Mouse (Mus musculus) forebrain, embryonic 12.5 days (tissue): Measurements from ENCODE around the gene Slc5a5. TPM values are rescaled to one million over a fixed set of nuclear protein-coding genes. Genes with fewer than 3 reads are reported as not detected.

ENCODE experiments used
- ATAC-seq: fragments of 200-750 bp; cut with Nextera tagmentation; 2 replicates; pipeline ENCODE4 v1.8.0; 2017; ENCODE audit warnings: moderate TSS enrichment; ENCODE audit not compliant: low FRiP score
- H3K27ac ChIP-seq: fragments of 300-500 bp; sonication (generic); 2 replicates; pipeline ENCODE4 v1.5.1; 2016; ENCODE audit warnings: mild to moderate bottlenecking
- H3K27me3 ChIP-seq: fragments of 300-500 bp; sonication (generic); 2 replicates; pipeline ENCODE4 v1.6.1; 2016; ENCODE audit warnings: mild to moderate bottlenecking
- H3K36me3 ChIP-seq: fragments of 300-500 bp; sonication (generic); replicated peaks from 2 replicates; pipeline ENCODE4 v1.6.1; 2016; ENCODE audit warnings: mild to moderate bottlenecking
- H3K4me1 ChIP-seq: fragments of 300-500 bp; sonication (generic); 2 replicates; pipeline ENCODE4 v1.6.1; 2016
- H3K4me2 ChIP-seq: fragments of 300-500 bp; sonication (generic); 2 replicates; pipeline ENCODE4 v1.6.1; 2016; ENCODE audit warnings: mild to moderate bottlenecking, moderate library complexity
- H3K4me3 ChIP-seq: fragments of 300-500 bp; sonication (generic); replicated peaks from 2 replicates; pipeline ENCODE4 v1.5.1; 2016; ENCODE audit warnings: mild to moderate bottlenecking
- H3K9ac ChIP-seq: fragments of 300-500 bp; sonication (generic); 2 replicates; pipeline ENCODE4 v1.6.1; 2016; ENCODE audit warnings: mild to moderate bottlenecking
- H3K9me3 ChIP-seq: fragments of 300-500 bp; sonication (generic); 2 replicates; pipeline ENCODE4 v1.6.1; 2016
- WGBS: fragments of 180-500 bp; shearing (Covaris S2); methylation state at CpG from one replicate; pipeline ENCODE4 v1.1.7; 2016; 5-methylcytosine and 5-hydroxymethylcytosine counted together
- polyA plus RNA-seq: library from polyadenylated mRNA; unstranded; fragments of >200 nt; fragmentation: Nextera tagmentation; extraction: Ambion mirVana; gene quantifications from 2 replicates; pipeline ENCODE4 v1.2.1, GENCODE M21; 2016

The Slc5a5 gene
- 0.49 and 0.67 TPM in 2 replicates for polyA plus RNA-seq

DNA sequence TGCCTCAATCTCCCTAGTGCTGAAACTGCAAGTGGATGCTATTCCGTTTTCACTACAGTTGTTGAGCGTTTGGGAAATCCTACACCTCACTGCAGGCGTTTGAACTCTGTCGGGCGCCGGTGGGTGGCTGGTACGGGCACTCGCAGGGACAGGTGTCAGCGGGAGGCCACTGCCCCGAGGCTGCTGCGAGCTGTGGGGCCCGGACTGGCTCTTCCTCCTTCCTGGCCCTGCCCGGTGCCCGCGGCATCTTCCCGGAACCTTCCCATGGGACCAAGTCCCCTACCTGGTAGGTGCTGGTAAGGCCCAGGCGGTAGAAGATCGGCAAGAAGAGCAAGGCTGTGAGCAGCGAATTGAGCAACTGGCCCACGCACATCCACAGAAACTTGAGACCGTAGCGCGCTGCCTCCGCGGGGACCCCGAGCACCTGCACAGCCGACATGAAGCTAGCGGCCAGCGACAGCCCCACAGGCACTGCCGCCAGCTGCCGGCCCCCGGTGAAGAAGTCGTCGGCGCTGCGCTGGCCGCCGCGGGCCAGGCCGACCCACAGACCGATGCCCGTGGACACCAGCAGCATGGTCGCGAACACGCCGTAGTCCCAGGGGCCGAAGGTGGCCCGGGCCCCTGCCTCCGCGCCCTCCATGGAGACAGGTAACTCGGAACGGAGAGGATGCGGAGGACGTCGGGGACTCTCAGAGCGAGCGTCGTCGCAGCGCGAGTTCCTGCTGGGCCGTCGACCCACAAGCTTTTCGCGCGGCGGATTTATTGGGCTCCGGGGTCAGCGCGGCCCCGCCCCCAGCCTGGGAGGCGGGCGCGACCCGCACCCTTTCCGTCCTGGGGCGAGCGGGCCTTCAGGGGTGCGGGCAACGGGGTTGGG, at the start of gene Slc5a5:
TSS of gene Slc5a5 (minus strand) at position 736 of the 874 bp plus-strand sequence.
- peaks cover 32% of the 10 kb centered on the region for H3K36me3 ChIP-seq
- peak within 1 kb of the TSS; percentile 31 for H3K4me3 ChIP-seq
- H3K4me2 ChIP-seq = peak within 1 kb of the TSS; percentile 43
- peaks cover 62% of the 10 kb centered on the region for H3K27me3 ChIP-seq
- H3K9me3 ChIP-seq = no peaks in the 10 kb centered on the region
- peaks cover 28% of the 10 kb centered on the region for H3K4me1 ChIP-seq
- H3K27ac ChIP-seq = no peak within 1 kb of the TSS
- peak within 1 kb of the TSS; percentile 42 for H3K9ac ChIP-seq
- ATAC-seq = no peak
- WGBS = 3% methylated on average over 80 of the region's 80 CpGs

DNA sequence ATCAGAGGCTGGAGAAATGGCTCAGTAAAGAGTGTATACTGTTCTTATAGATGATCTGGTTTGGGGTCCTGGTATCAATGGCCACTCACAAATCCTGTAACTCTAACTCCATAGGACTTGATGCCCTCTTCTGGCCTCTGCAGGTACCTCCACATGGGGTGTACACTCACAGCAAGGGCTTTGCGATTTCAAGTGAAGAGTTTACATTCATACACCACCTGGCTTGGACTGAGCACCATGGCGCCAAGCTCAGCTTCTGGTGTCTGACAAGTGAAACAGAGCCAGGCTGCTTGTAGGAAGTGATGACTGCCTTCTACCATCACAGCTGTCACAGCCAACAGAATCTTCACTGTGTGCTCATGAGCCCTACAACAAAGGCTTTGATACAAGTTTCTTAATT, 48.9 kb upstream of the Slc5a5 start:
- Histone ChIP-seq H3K4me2 (no peak overlapping the region), H3K4me1 (no peaks in the 10 kb centered on the region), H3K4me3 (no peak overlapping the region), H3K9me3 (no peaks in the 10 kb centered on the region), H3K36me3 (no peaks in the 10 kb centered on the region), H3K9ac (no peak overlapping the region), H3K27me3 (no peaks in the 10 kb centered on the region), H3K27ac (no peak overlapping the region)
- no peak for ATAC-seq
- WGBS = 80% methylated on average over 2 of the region's 2 CpGs

DNA sequence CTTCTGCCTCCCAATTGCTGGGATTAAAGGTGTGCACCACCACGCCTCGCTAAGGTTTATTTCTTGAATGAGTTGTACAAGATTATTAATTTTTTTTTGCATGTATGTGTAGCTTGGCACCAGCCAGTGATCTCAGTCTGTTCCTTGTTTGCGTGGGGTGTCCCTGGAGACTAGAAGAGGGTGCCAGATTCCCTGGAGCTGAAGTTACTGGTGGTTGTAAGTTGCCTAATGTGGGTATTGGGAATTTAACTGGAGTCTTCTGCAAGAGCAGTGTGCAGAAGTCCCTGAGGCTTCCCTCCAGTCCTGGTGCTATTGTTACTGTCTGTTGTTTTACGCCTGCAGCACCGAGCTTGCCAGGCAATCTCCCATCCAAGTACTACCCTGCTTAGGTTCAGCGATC, 44.6 kb upstream of the Slc5a5 start:
- ATAC-seq = no peak
- 84% methylated on average over 6 of the region's 6 CpGs for WGBS

DNA sequence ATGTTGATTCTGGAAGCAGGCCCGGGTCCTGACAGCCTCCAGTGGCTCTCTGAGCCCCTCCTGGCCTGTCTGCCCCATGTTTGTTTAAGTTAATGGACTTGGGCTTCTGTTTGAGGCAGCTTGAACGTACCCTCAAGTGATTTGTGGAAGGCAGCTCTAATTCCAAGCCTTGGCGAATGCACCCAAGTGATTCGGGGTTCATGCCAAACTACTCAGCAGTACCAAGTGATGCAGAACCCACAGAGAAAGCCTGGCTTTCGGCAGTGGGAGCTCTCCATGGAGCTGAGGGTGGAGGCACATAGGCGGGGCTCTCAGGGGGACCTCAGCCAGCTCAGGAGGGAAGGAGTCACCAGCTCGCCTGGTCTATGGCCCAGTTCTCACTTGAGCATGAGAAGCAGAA, 42.2 kb upstream of the Slc5a5 start:
- Histone ChIP-seq H3K4me1 (no peaks in the 10 kb centered on the region), H3K4me2 (no peak overlapping the region), H3K27me3 (no peaks in the 10 kb centered on the region), H3K9ac (no peak overlapping the region), H3K27ac (no peak overlapping the region), H3K4me3 (no peak overlapping the region), H3K36me3 (peaks cover 8% of the 10 kb centered on the region; the same call in 1 of the 2 replicates), H3K9me3 (no peaks in the 10 kb centered on the region)
- ATAC-seq = no peak
- WGBS = 75% methylated on average over 7 of the region's 7 CpGs

More for the DNA sequence above, 44.6 kb upstream of the Slc5a5 start:
- H3K4me2 ChIP-seq = no peak overlapping the region
- no peaks in the 10 kb centered on the region for H3K9me3 ChIP-seq
- H3K36me3 ChIP-seq = 0 out of 2 replicates have a peak, but pooled peaks cover 4% of the 10 kb centered on the region
- H3K27me3 ChIP-seq = no peaks in the 10 kb centered on the region
- H3K4me3 ChIP-seq = no peak overlapping the region
- H3K9ac ChIP-seq = no peak overlapping the region
- no peak overlapping the region for H3K27ac ChIP-seq
- H3K4me1 ChIP-seq = no peaks in the 10 kb centered on the region

DNA sequence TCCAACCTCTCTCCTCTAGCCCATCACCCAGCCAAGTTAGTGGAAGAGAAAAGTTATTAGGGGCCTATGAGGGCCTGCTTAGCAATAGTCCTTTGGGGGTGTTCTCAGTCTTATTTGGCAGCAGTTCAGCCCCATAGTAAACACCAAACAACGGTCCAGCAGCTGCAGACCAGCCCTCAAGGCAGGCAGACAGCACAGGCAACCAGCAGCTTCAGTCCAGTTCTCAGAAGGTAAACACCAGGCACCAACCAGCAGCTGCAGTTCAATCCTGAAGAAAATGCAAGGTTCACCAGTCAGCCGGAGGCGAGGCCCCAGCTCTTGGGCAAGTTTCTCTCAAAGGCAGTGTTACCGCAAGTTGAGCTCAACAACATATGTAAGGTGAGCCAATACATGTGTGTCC, 40.5 kb upstream of the Slc5a5 start:
- no peaks in the 10 kb centered on the region for H3K27me3 ChIP-seq
- no peaks in the 10 kb centered on the region for H3K4me1 ChIP-seq
- ATAC-seq = no peak
- no peaks in the 10 kb centered on the region for H3K9me3 ChIP-seq
- H3K9ac ChIP-seq = no peak overlapping the region
- 92% methylated on average over 4 of the region's 4 CpGs for WGBS
- peaks cover 8% of the 10 kb centered on the region; the same call in 1 of the 2 replicates for H3K36me3 ChIP-seq
- no peak overlapping the region for H3K4me3 ChIP-seq
- H3K27ac ChIP-seq = no peak overlapping the region
- H3K4me2 ChIP-seq = no peak overlapping the region

DNA sequence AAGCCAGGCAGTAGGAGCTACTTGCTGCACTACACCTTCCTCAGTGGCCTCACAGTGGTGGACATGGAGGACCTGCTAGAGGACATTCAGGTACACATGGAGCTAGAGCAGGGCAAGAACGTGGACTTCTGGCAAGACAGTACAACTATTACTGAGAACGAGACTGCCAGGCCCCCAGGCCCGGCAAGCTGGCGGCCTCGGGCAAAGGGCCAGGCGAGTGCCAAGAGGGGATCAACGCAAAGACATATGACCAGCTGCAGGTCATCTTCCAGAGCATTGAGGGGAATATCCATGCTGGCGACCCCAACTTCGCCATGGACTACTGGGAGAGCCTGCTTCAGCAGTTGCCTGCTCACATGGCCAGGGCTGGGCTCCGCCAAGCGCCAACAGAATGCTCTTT, 39.2 kb upstream of the Slc5a5 start:
- no peak for ATAC-seq
- Histone ChIP-seq H3K9ac (no peak overlapping the region), H3K9me3 (no peaks in the 10 kb centered on the region), H3K27ac (no peak overlapping the region), H3K4me1 (no peaks in the 10 kb centered on the region), H3K4me3 (no peak overlapping the region), H3K27me3 (no peaks in the 10 kb centered on the region), H3K36me3 (peaks cover 8% of the 10 kb centered on the region; the same call in 1 of the 2 replicates), H3K4me2 (no peak overlapping the region)
- 95% methylated on average over 11 of the region's 11 CpGs for WGBS

DNA sequence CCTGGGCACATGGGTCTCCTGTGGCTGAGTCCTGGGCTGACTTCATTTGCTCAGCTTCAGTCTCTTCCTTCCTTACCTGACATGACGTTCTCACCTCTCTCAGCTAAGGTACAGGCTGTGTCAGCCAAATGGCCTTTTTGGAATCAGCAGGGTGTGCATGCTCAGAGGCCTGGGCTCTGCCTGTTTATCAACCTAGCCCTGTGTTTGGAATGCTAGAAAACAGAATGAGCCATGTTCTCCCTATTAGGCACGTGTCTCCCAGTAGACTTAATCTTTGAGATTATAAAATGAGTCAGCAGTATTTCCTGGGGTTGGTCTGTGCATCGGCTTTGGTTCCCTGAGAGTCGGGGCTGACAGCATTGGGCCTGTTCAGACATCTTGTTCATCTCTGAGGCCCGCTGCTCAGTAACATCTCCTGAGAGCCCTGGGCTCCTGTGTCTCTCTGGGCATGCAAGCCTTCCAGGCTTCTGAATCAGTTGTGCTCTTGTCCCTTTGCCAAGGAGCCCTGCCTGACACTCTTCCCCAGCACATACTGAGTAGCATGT, 36.3 kb upstream of the Slc5a5 start:
- no peaks in the 10 kb centered on the region for H3K27me3 ChIP-seq
- ATAC-seq = no peak
- H3K4me3 ChIP-seq = no peak overlapping the region
- no peak overlapping the region for H3K4me2 ChIP-seq
- no peak overlapping the region for H3K27ac ChIP-seq
- H3K9ac ChIP-seq = no peak overlapping the region
- no peaks in the 10 kb centered on the region for H3K4me1 ChIP-seq
- peaks cover 8% of the 10 kb centered on the region; the same call in 1 of the 2 replicates for H3K36me3 ChIP-seq
- 88% methylated on average over 5 of the region's 5 CpGs for WGBS
- H3K9me3 ChIP-seq = no peaks in the 10 kb centered on the region

DNA sequence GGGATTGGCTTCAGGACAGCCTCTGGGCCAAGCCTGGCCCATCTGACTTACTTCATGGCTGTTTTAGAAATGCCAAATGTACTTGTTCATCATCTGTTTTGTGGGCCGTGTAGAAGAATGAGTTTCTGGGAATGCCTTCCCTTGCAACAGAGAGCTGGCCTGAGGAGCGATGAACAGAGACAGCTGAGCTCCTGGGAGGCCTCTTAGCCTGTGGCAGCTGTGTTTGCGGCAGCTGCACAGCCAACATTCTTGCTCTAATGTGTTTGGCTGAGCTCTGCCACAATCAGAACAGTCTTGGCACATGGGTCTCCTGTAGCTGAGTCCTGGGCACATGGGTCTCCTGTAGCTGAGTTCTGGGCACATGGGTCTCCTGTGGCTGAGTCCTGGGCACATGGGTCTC, 35.5 kb upstream of the Slc5a5 start:
- H3K27me3 ChIP-seq = no peaks in the 10 kb centered on the region
- no peak for ATAC-seq
- peaks cover 7% of the 10 kb centered on the region; the same call in 1 of the 2 replicates for H3K36me3 ChIP-seq
- H3K4me1 ChIP-seq = no peaks in the 10 kb centered on the region
- 92% methylated on average over 3 of the region's 3 CpGs for WGBS
- H3K4me3 ChIP-seq = no peak overlapping the region
- H3K4me2 ChIP-seq = no peak overlapping the region
- no peak overlapping the region for H3K9ac ChIP-seq
- H3K9me3 ChIP-seq = no peaks in the 10 kb centered on the region
- H3K27ac ChIP-seq = no peak overlapping the region

DNA sequence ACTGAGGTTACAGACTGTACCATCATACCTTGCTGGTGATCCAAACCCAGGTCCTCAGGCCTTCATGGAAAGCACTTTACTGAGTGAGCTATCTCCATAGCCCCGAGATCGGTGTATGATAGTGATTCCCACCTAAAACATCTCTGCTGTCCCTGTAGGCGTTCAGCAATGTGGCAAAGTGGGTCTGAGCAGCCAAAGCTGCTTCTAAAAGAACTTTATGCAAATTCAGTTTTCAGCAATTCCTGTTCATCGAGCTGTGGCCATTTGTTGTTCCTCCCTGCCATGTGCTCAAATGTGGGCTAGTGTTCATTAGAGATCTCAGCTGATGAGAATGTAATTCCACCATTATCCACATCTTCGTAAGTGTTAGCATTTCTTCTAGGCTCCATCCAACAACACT, 33.8 kb upstream of the Slc5a5 start:
- H3K4me3 ChIP-seq = no peak overlapping the region
- H3K27ac ChIP-seq = no peak overlapping the region
- no peaks in the 10 kb centered on the region for H3K4me1 ChIP-seq
- no peak overlapping the region for H3K4me2 ChIP-seq
- no peaks in the 10 kb centered on the region for H3K27me3 ChIP-seq
- H3K9me3 ChIP-seq = no peaks in the 10 kb centered on the region
- no peak for ATAC-seq
- H3K9ac ChIP-seq = no peak overlapping the region
- peaks cover 1% of the 10 kb centered on the region; the same call in 1 of the 2 replicates for H3K36me3 ChIP-seq
- 82% methylated on average over 5 of the region's 5 CpGs for WGBS

DNA sequence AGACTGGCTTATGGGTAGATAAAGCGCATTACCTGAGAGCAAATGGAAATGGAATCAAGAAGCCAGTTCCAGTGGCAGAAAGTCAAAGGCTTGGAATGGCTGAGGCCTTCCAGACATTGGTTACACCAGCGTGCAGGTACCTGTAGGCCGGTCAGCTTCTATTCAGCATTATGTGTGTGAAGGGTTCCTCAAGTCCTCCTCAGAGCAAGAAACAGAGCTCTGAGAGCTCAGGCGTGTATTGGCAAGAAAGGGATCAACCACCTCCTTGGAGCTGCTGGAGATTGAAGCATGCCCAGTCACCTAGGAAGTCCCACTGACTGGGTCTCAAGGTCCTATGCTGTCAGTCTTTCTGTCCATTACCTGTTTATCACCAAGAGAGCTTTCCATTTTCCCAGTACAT, 33.2 kb upstream of the Slc5a5 start:
- no peaks in the 10 kb centered on the region for H3K27me3 ChIP-seq
- WGBS = 95% methylated on average over 4 of the region's 4 CpGs

DNA sequence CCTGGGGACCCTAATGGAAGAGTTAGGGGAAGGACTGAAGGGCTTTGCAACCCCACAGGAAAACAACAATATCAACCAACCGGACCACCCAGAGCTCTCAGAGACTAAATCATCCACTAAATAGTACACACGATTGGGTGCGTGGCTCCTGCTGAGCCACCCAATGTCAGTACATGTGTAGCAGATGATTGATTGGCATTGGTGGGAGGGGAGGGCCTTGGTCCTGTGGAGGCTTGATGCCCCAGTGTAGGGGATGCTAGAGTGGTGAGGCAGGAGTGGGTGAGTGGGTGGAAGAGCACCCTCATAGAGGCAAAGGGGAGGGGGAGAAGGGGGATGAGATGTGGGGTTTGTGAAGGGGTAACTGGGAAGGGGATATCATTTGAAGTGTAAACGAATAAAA, 31.6 kb upstream of the Slc5a5 start:
- H3K4me2 ChIP-seq = no peak overlapping the region
- no peaks in the 10 kb centered on the region for H3K4me1 ChIP-seq
- 92% methylated on average over 4 of the region's 4 CpGs for WGBS

More for the DNA sequence above, 33.2 kb upstream of the Slc5a5 start:
- Histone ChIP-seq H3K4me1 (no peaks in the 10 kb centered on the region), H3K27ac (no peak overlapping the region), H3K9me3 (no peaks in the 10 kb centered on the region), H3K4me2 (no peak overlapping the region), H3K36me3 (peaks cover 6% of the 10 kb centered on the region; the same call in 1 of the 2 replicates), H3K9ac (no peak overlapping the region), H3K4me3 (no peak overlapping the region)
- no peak for ATAC-seq

DNA sequence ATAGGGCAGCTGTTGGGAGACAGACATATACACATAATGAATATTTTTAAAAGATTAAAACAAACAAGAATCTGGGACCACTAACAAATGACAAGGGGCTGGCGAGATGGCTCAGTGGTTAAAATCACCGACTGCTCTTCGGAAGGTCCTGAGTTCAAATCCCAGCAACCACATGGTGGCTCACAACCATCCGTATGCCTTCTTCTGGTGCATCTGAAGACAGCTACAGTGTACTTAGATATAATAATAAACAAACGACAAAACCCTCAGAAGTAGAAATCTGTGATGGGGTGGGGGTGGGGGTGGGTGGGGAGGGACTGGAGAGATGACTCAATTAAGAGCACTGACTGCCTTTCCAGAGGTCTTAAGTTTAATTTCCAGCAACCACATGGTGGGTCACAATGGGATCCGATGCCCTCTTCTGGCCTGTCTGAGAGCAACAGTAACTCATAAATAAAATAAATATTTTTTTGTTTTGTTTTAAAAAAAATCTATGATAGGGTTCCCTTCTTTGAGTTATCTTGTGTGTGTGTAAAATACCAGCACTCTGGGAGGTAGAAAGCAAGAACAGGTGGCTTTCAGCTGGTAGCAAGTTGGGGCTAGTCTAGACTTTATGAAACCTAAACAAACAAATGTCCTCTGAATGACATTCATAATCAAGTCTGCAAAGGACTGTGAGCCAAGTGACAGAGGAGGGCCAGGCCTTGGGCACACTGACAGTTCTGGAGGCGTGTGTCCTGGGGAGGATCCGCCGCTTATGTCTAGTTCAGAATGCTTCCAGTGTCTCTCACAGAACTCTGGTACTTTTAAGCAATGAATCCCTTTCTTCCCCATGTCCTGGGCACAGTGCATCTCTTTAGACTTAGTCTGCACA, 27.7 kb upstream of the Slc5a5 start:
- H3K9me3 ChIP-seq = no peaks in the 10 kb centered on the region
- H3K27ac ChIP-seq = no peak overlapping the region
- no peak overlapping the region for H3K4me3 ChIP-seq
- WGBS = 87% methylated on average over 9 of the region's 9 CpGs
- H3K36me3 ChIP-seq = peaks cover 52% of the 10 kb centered on the region
- H3K4me2 ChIP-seq = no peak overlapping the region
- ATAC-seq = no peak
- H3K4me1 ChIP-seq = no peaks in the 10 kb centered on the region
- no peak overlapping the region for H3K9ac ChIP-seq
- no peaks in the 10 kb centered on the region for H3K27me3 ChIP-seq

More for the DNA sequence above, 31.6 kb upstream of the Slc5a5 start:
- Histone ChIP-seq H3K36me3 (peaks cover 15% of the 10 kb centered on the region), H3K9me3 (no peaks in the 10 kb centered on the region), H3K27me3 (no peaks in the 10 kb centered on the region), H3K9ac (no peak overlapping the region), H3K27ac (no peak overlapping the region), H3K4me3 (no peak overlapping the region)
- no peak for ATAC-seq
